Mouse (Mus musculus) gastrocnemius, postnatal 25 days (tissue): ENCODE data around the gene Pappa2. TPM values are rescaled to one million over a fixed set of nuclear protein-coding genes. Genes with fewer than 3 reads are reported as not detected.

Experiments used
- DNase-seq: peaks from one replicate; pipeline ENCODE4 v3.0.0; 2022
- total RNA-seq, 2 experiments: library from RNA; stranded (reverse); gene quantifications; 1 replicate in 1 of 2; 2 replicates in 1 of 2; pipeline ENCODE4 v1.2.3; 2021

The Pappa2 gene
- total RNA-seq, 2 experiments from 2014 or later, result 0.38 to 0.48 TPM

DNA sequence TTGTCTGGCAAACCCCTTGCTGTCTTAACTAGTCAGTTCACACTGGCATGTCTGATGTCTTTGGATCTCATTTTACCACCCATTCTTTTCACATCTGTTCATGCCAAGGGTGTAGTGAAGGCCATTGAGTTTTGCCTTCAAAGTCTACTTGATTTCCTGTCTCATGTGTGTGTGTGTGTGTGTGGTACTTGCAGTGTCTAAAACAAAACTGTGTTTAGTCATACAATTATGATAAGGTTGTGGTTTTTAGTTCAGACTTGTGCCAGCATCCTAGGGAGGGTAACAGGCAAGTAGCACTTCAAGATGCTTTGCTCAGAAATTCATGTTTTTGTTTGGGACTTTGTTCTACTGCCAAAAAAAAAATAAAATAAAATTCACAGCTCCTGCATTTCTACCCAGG, 216.1 kb downstream of the Pappa2 start:
- no peak for DNase-seq

DNA sequence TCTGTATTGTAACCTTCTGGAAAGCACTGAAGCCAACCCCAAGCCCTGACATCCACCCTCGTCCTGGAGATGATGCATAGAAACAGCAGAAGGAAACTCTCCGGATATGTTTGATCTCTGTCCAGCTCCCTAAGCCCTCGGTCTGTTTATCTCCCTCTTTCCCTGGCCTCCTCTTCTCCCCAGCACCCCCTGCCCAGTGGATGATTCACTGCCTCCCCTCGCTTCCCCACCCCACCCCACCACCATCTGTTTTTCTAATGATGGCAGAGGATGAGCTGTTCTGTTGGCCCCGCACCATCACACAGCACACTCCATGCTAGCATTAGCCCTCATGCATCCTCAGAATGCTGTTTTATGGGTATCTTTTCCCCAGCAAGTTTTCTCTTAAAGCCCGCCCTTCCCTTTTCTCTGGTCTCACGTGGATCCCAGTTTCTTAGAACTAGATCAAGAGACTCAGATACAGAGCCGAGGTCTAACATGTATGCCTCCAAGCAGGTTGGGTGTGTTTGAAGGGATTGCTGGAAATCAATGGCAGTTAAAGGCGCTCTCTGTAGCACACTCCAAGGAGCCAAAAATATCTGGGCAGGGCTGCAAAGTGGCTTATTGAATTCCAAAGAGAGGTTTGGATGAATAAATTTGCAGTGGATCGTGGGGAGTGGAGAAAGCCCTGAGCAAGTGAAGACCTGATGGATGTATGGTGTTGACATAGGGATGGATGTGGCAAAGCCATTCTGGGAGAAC, 231.8 kb downstream of the Pappa2 start:
- DNase-seq, result peak; percentile 36

DNA sequence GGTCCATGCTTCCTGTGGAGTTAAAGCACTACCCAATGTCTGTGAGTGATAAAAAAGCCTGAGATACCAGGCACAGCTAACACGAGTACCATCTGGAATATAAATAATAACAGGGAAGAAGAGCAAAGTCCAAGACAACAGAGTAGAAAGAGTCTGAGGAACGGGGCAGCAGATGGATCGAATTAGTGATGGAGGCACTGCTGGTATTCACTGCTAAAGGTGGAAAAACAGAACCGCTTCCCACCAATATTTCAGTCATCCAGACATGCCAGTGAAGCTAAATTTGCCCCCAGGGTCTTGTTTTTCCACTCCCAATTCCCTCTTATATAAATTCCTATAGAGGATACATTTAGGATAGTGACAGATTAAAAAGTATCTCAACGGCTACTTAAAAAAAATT, 238.8 kb downstream of the Pappa2 start:
- DNase-seq, result no peak

DNA sequence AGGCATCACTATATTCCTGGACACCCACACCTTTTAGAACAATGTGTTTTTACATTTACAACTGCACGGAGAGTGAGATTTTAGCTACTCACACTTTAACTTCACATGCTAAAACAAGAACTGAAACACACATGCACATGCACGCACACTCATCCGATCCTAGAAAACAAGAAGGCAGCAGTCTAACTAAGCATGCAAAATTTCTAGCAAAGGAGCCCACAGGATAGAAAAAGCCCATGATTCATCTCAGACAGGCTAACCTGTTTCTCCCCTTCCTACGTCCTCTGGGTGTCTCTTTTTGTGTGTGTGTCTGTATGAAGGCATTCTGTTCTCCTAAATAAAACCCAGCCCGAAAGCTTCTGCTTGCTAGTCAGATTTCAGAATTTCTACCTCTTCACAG, 239.3 kb downstream of the Pappa2 start:
- no peak for DNase-seq

DNA sequence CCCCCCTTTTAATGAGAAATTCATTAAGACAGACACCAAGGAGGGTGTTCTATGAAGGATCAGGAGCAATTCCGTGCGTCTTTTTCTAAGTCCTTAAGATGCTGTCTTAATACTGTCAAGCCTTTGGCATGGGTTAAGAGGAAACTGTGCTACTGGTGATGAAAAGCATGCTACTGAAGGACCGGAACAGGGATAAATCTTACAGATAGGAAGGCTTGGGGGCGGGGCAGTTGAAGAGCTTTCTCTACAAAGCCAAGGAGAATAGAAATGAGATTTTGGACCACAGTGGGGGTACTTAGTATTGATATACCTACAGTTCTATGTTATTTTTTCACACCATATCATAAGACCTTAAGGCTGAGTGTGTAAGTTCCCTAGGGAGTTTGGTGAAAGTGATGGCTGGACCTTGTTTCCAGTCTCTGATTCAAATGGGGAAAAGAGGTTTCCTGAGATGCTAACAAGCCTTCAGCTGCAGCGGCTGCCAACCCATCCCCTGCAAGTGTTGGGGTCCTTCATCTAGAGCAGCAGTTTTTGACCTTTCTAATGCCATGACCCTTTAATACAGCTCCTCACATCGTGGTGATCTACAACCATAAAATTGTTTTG, 240.0 kb downstream of the Pappa2 start:
- DNase-seq, result no peak

DNA sequence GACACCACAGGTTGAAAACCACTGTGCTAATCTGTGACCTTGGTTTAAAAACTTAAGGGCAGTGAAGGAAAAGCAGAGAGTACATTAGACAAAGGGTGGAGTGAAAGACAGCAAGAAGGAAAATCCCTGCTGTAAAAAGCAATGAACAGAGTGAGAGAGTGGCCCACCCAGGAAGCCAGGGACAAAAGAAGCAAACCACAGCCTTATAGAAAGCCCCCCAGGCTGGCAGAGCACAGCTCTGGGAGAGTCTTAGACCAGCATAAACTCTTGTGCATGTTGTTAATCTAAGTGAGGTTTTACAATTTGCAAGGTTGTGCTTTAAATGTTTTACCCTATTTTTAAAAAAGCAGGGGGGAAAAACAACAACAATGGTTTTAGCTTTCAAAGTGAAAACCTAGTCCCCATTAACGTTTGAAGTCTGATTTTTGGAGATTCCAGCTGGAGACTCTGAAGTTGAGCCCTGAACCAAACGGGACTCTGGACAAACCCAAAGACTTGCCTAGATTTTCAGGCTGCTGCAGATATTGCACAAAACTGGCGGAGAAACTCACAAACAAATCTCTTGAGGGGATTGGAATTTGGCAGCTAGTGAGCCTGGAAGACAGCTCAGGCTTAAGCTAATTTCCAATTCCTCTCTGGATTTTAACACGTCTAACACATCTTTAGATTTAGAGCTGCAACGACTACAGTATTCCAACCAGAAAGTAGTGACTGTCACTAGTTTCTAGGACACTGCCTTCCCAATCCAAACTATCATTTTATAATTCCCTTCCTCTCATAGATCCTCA, 241.0 kb downstream of the Pappa2 start:
- DNase-seq, result peak; percentile 53

DNA sequence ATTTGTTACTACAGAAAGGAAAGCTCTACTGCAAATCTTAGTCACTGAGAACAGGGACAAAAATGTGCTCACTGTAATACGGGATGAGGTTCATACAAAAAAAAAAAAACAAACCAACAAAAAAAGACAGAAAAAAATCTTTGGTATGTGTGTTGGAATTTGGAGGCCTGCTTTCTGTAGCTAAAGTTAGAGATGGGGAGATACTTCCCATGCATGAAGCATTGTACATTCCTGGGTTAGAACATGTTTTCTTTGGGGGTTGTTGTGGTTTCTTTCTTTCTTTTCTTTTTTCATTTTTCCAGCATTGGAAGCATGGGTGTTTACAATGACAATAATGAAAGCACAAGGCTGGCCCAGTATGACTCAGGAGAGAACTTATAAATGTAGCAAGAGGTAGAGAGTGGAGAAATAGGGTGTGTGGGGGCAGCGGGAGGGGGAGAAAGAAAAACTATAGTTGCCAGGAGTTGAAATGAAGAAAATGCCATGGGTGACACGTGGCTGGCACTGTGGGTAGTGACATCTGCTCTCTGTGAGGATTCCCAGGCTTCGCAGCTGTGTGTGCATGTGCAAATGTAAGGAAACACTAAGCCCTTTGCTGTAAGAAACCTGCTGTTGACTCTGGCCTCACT, 247.3 kb downstream of the Pappa2 start:
- DNase-seq, result no peak

DNA sequence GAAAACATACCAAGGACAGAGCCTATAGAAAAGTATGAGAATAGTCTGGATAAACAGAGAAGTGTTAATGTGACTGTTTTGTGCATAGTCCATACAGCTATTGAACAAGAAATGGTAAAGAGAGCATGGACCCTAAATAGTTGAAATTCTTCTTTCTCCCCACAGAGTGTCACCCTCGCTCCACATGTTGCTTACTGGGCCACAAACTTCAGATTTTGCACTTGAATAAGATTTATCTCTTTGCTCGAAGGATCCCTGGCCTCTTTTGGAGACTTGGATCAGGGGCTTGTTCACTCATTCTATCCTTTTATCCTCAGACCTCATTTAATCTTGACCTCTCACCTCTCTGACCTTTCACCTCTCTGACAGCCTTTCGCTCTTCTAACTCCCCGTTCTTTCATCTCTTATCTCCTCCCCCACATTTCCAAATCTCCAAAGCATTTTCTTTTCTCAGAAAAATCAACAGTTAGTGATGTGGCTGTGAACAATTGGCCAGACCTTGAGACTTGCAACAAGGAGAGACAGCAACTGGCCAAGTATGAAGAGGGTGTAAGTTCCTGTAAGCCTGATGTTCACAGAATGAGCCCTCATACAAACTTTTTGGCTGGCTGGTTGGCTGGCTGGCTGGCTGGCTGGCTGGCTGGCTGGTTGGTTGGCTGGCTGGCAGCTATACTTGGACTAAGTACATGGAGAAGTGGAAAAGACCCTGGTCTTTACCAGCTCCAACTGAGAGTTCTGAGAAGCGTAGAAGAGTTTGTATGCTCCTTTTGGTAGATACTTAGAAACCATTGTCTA, 266.8 kb downstream of the Pappa2 start:
- DNase-seq, result peak; percentile 29

DNA sequence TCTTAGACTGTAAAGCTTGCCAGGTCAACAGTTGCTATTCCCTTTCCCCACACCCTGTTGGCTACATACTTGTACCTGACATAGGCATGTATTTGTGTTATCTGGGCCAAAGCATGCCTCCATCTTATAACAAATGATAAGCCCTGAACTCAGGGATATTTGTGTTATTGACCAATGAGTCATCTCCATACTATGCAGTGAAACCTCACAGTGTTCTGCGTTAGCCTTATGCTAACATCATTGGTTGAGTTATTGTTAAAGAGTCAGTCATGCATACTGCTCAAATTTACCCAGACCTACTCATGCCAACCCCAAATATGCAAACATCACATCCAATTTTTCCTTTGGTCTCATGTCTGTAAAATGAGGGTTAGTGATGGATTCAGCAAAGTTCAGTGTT, 279.0 kb downstream of the Pappa2 start:
- DNase-seq, result no peak

DNA sequence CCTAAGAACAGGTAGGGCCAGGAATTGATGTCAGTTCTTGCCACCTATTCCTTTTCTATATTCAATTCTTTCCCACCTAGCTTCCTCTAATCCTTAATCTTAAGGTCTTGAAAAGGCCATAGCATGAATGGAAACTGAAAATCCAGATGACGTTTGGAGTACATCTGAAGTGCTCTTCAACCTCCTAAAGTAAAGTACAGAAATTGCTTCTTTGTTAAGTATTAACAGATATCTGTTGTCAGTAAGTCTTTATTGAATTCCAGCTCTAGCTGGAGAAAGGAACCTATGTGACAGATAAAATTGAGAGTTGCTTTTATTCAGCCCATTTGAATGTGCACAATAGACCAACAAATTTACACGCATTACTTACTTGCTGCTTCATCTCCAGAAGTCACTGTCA, 280.1 kb downstream of the Pappa2 start:
- DNase-seq, result no peak

DNA sequence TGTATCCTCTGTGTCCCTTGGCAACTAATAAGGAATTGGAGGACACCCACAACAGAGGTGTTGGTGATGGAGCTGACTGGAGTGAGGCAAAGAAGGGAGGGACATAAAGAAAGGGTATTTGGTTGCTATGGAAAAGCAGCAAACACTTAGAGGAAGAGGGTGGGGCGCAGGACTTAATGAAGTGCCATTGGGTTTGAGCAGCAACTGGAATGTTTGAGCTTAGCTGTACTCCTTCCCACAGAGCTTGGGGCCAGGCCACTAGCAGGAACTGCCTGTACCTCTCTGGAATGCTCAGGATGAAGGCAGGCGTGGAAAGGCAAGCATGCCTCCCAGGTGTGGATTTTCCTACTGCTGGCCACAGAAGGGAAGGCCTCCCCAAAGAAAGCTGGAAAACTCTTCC, 281.0 kb downstream of the Pappa2 start:
- no peak for DNase-seq

DNA sequence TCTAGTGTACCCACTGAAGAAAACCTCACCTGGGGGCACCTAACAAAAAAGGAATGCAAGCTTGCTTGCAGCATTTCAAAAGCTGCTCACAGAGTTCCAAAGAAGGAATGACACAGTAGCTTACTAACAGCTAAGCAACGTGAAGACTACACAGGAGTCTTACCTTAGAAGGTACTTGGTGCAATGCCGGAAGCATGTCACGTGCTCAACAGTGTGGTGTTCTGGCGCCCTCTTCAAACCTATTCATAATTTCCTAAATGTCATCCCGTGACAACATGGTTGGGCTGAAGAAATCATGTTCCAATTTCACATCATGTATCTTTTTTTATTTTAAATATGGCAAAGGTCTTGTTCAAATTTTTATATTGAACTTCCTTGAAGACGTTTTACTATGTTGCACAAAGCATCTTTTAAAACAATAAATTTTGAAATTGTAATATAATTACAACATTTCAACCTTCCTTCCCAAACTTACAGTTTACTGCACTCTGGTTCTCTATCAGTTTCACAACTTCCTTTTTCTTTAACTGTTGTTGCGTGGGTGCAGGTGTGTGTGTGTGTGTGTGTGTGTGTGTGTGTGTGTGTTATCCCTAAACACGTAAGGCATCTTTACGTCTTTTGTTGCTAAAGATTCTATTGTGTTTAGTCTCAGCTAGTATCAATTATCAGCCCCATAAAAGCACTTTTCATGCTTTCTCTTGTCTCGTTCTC, 282.3 kb downstream of the Pappa2 start:
- DNase-seq, result no peak

DNA sequence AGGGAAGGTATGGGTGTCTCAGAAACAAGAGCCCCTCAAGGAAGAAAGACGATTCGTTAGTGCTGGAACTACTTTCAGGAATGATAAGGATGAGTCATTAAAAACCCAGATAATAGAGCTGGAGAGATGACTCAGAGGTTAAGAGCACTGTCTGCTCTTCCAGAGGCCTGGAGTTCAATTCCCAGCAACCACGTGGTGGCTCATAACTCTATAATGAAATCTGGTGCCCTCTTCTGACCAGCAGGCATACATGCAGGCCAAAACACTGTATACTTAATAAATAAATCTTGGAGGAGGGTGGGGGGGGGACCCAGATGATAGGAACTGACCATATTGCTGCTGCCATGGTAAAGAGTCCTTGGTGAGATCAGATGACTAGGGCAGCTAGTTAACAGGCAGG, 282.9 kb downstream of the Pappa2 start:
- no peak for DNase-seq

DNA sequence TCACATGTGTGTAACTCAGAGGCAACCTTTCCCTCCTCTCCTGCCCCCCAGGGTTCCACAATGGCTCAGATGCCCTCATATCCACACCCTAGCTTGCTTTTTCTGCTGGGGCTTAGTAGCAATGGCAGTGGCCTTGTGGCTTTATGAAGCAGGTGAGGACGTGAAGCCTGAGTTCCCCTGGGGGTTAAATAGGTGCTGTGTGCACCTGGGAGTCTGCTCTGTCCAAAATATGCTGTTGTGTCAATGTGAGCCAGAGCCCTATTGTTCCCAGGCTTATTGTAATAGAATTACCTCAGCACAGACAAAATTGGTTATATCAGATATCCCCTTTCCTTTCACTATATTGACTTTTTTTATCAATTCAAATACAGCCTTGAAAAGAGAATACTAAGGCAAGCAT, 292.6 kb downstream of the Pappa2 start:
- DNase-seq, result no peak

DNA sequence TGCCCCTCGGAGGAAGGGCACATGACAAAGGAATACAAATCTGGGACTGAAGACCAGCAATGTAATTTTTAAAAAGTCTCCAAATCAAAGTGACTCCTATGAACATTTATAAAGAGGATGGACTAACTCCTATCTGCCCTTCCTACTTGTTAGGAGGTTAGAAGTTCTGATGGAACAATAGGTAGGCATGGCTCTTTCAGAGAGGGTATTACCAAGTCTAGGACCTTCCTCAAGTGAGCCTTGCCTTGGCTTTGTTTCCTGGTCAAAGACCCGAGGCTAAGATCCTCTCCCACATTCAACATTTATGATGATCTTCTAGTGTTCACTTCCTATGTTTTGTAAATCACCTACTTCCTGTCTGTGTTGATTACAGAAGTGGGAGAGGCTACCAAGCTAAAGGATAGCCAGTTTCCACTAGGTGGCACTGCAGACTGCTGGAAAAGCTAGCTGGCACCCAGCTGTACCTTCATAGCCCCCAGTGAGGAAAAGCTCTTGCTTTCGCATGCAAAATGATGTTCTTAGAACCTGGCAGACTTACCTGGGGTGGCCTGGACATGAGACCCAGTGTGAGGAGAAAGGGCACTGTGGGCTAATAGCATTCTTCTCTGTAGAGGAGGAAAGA, 310.2 kb downstream of the Pappa2 start:
- peak; percentile 30 for DNase-seq

DNA sequence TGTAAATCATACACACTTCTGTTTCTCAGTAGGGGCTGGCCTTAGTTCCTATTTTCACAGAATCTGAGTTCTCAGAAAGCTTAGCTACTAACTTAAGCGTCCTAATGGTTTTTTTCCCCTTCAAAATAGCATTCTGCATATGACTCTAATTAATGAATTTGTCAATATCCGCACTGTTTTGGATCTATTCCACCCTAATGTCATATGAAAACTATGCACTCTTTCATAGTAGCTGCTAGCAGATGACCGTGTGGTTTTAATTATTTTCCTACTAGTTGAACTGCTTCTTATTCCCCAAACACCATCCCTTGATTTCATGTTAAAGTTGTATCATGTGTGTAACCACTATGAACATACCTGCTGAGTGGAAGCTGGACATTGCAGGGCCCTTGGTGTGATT, 314.3 kb downstream of the Pappa2 start:
- no peak for DNase-seq
